Mouse (Mus musculus): ENCODE measurements around the gene Ap5z1.

Gene Ap5z1

GRCm38 (mm10) chr5:142475669-142476068, 11.9 kb downstream of the Ap5z1 start:
- no peak for DNase-seq (ENCODE audit: low spot score)

DNA sequence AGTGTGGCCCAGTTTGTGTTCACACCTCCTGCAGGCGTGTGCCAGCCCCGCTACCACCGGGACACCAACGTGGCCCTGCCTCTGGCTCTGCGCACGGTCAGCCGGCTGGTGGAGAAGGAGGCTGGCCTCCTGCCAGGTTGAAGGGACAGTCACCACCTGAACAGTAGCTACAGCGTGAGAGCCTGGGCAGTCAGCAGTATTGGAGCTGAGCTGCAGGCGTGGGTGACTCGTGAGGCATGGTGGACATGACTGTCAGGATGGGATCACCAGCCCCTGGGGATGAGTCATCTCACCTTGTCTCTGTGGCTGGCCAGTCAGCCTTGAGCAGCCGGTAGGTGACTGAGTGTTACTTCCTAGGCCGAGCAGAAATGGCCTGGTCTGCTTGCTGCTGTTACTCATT, 13.6 kb downstream of the Ap5z1 start:
- no peak for DNase-seq (ENCODE audit: low spot score)

GRCm38 (mm10) chr5:142477866-142478615, 14.3 kb downstream of the Ap5z1 start:
- DNase-seq (ENCODE audit: low spot score): no peak

GRCm38 (mm10) chr5:142478829-142479435, 15.2 kb downstream of the Ap5z1 start:
- DNase-seq (ENCODE audit: low spot score): peak; percentile 94

DNA sequence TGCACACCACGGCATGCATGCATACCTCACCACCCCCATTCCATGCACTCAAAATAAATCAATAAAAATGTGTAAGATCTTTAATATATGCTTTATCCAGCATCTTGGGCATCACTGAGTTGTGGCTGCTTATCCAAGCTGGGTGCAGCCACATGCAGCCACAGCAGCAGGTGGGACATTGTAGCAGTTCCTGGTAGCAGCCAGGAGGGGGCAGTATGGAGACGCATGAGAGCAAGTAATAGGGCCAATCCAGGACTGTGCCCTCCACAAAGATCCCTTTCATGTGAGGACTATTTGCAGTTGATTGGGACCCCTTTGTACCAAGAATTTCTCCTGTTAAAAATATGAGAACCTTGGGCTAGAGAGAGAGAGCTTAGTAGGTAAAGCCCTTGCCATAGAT, 18.8 kb downstream of the Ap5z1 start:
- peak; percentile 78 for DNase-seq (ENCODE audit: low spot score)

DNA sequence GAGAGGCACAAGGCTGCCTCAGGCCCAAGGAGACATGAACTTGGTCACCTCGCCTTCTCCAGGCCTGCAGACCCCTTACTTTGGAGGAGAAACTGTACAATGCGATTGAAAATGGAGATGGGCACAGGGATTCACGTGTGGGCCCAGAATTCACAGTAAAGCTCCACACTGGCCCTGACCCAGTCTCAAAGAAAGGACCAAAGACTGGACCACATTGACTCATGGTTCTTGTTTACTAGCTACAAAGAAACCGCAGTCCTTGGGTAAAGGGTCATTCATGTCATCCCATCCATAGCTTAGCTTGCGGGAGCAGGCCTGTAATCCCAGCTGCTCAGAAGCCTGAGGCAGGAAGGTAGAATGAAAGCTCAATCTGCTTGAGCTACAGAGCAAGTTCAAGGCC, 19.8 kb downstream of the Ap5z1 start:
- no peak for DNase-seq (ENCODE audit: low spot score)

DNA sequence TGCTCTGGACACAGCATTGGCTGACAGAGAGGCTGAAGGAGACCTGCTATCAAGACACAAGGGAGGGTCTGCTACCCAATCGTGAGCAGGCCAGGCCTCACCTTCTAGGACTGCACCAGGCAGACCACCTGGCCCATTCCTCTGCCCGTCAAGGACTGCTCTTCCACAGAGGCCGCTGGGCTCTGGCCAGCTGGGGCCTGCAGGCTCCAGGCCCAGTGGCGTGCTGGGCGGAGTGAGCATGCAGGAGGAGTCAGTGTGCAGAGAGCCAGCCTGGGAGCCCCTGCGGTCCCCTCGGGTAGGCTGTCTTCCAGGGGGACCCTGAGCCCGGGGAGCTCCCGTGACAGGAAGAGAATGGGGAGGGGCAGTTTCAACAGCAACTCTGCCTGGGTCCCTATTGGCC, 22.9 kb downstream of the Ap5z1 start:
- no peak for DNase-seq (ENCODE audit: low spot score)

GRCm38 (mm10) chr5:142489955-142490707, 26.4 kb downstream of the Ap5z1 start:
- no peak for DNase-seq (ENCODE audit: low spot score)

DNA sequence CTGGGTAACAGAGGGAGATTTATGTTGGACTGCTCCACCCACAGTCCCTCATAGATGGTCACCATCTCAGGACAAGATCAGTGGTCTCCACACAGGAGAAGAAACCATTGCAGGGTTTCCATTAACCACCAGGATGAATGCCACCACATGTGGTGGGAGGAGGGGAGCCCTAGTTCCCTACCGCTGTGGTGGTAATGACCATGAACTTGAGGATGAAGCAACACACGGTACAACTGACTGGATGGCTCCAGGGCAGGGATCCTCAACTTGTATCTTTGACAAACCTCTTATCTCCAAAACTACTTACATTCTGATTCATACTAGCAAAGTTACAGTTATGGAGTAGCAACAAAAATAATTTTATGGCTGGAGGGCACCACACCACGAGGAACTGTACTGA, 29.6 kb downstream of the Ap5z1 start:
- DNase-seq (ENCODE audit: low spot score): no peak

- DNase-seq (ENCODE audit: low spot score): no peak
These were observed 31.8 kb downstream of the Ap5z1 start for GRCm38 (mm10) chr5:142495321-142496096.

DNA sequence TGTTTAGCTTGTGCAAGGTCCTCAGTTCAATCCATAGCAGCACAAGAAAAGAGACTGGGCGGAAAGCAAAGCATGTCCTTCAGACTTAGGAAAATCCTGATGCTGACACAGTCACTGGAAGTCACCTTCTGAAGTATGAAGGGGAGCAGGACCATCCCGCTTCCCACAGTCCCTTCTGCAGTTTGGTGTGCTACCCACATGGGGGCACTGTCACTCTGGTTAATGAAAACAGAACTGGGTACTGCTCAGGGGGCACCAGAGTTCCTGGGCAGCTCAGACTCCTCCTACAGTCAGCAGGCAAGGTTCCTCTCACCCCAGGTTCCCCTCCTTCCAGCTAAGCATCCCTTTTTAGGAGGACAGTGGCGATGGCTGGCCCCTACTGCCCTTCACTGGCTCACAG, 35.2 kb downstream of the Ap5z1 start:
- DNase-seq (ENCODE audit: low spot score): no peak

GRCm38 (mm10) chr5:142500918-142501317, 37.2 kb downstream of the Ap5z1 start:
- DNase-seq (ENCODE audit: low spot score): no peak

GRCm38 (mm10) chr5:142502414-142502813, 38.7 kb downstream of the Ap5z1 start:
- peak; percentile 92 for DNase-seq (ENCODE audit: low spot score)

- DNase-seq (ENCODE audit: low spot score): no peak
These were observed 40.4 kb downstream of the Ap5z1 start for GRCm38 (mm10) chr5:142504175-142504574.

DNA sequence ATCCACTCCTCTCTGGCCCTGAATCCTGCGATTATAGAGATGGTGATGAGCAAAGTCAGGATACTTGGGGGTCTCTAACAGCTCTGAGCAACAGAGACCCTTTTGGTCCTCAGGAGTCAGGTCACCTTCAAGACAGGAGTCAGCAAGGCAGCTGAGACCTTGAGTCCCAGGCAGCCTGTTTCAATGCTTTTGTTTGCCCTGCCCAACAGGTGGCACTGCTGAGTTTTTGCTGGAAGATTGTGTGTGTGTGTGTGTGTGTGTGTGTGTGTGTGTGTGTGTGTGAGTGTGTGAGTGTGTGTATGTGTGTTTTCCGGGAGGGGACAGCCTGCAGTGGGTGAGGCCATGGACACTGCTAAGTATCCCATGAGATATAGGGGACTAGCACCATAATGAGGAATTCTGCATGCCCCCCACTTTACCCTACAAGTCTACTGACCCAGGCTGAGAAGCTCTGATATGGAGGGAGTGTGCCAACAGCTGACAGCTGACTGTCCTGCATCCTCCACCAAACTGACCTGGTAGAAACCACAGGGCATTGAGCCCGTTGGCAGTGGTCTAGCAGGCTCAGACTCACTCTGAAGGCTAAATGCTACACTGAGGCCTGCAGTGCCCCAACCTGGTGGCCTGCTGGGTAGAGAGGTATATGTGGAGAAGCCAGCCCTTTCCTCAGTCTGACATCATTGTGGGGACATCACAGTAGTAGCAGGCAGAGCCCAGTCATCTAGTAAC, 42.1 kb downstream of the Ap5z1 start:
- peak; percentile 69 for DNase-seq (ENCODE audit: low spot score)

GRCm38 (mm10) chr5:142509141-142510060, 45.7 kb downstream of the Ap5z1 start:
- no peak for DNase-seq (ENCODE audit: low spot score)

DNA sequence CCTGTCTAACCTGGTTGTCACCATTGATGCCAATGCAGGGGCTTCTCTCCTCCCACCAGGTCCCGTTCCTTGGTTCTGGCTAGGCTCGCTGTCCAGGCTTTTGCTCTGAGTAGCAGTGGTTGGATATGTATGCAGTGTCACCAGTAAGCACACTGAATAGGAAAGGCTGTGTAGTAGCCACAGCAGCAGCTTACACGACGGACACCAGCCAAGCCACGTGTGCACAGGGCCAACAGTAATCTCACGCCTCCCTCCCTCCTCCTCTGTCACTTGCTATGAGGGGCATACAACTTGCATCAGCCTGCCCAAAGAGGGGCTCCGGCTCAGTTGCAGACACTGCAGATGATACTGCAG, 46.3 kb downstream of the Ap5z1 start:
- DNase-seq (ENCODE audit: low spot score): no peak

- no peak for DNase-seq (ENCODE audit: low spot score)
These were observed 48.4 kb downstream of the Ap5z1 start for GRCm38 (mm10) chr5:142512112-142512511.

DNA sequence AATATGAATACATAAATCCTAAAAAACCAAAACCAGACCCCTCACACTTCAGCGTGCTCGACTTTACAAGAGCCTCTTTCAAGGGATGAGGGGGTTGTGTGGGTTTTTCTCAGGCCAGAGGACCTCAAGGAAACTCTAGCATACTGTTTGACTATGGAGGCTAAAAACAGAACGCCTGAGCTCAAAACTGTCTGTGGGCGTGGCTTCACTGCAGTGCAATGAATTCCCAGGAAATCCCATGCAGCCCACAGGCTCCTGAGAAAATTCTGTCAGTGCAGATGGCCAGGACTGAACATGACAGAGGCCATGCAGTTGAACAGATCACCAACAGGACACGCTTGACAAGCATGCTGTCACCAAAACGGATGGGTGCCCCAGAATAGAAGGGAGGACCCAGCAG, 55.2 kb downstream of the Ap5z1 start:
- no peak for DNase-seq (ENCODE audit: low spot score)

DNA sequence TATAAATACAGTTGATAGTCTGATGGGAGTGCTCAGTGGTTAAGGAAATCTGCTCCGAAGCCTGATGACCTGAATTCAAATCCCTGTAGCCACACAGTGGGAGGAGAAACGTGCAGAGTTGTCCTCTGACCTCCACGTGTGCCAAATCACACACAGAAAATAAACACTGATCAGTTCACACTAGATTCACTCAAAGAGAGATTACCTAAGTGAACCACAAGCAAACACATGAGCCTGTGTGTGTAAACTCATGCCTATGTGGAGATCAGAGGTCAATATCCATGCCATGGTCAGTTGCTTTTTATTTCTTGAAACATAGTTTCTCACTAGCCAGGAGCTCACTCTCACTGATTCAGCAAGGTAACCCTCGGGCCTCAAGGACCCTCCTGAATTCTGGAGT, 56.6 kb downstream of the Ap5z1 start:
- DNase-seq (ENCODE audit: low spot score): no peak
